Mouse (Mus musculus) heart, embryonic 10.5 days (tissue): ENCODE results near the gene Prdm1. TPM values are rescaled to one million over a fixed set of nuclear protein-coding genes. Genes with fewer than 3 reads are reported as not detected.
A peak's percentile ranks its signal among the peaks of the same experiment; 100 is the strongest.

Experiments
- DNase-seq: peaks from one replicate; pipeline ENCODE4 v3.0.0-alpha.2; 2017; ENCODE audit warnings: low spot score
- H3K27ac ChIP-seq: fragments of 300-500 bp; sonication (generic); 2 replicates; pipeline ENCODE4 v1.5.1; 2016; ENCODE audit warnings: mild to moderate bottlenecking
- H3K27me3 ChIP-seq: fragments of 300-500 bp; sonication (generic); 2 replicates; pipeline ENCODE4 v1.6.1; 2016; ENCODE audit warnings: mild to moderate bottlenecking; ENCODE audit not compliant: poor library complexity, insufficient read depth, severe bottlenecking
- H3K36me3 ChIP-seq: fragments of 300-500 bp; sonication (generic); 2 replicates; pipeline ENCODE4 v1.6.1; 2016; ENCODE audit warnings: mild to moderate bottlenecking, moderate library complexity
- H3K4me1 ChIP-seq: fragments of 300-500 bp; sonication (generic); 2 replicates; pipeline ENCODE4 v1.6.1; 2016; ENCODE audit warnings: mild to moderate bottlenecking
- H3K4me3 ChIP-seq: fragments of 300-500 bp; sonication (generic); 2 replicates; pipeline ENCODE4 v1.5.1; 2016; ENCODE audit warnings: mild to moderate bottlenecking, moderate library complexity
- H3K9me3 ChIP-seq: fragments of 300-500 bp; sonication (generic); 2 replicates; pipeline ENCODE4 v1.6.1; 2016; ENCODE audit warnings: mild to moderate bottlenecking, moderate library complexity
- WGBS: fragments of 180-500 bp; shearing (Covaris S2); methylation state at CpG from one replicate; pipeline ENCODE4 v1.1.7; 2016; 5-methylcytosine and 5-hydroxymethylcytosine counted together
- polyA plus RNA-seq: library from polyadenylated mRNA; unstranded; fragments of >200 nt; fragmentation: Nextera tagmentation; extraction: Ambion mirVana; gene quantifications from 2 replicates; pipeline ENCODE4 v1.2.1, GENCODE M21; 2016

Gene Prdm1
- polyA plus RNA-seq, 1 experiment from 2014 or later = 2.9 TPM

DNA sequence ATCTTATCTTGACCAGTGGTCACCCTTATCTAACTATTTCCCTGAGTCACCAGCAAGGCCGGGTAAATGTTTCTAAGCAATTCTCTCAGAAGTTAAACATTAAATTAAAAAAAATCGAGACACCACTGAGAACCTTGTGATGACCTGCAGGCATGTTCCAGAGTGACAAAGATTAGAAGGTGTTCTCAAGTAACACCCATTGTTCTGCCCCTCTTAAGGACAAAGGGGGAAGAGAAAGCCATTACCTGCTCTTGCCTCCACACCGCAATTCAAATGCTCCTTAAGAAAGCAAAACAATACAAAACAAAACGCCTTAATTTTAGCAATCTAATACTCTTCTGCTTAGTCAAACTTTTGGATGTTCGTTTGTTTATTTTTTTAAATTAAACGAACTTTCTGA is 8.1 kb downstream of the Prdm1 start:
- H3K9me3 ChIP-seq = no peaks in the 10 kb centered on the region
- 30% methylated on average over 6 of the region's 6 CpGs for WGBS
- no peak overlapping the region for H3K4me3 ChIP-seq
- DNase-seq = no peak
- H3K4me1 ChIP-seq = no peaks in the 10 kb centered on the region
- no peaks in the 10 kb centered on the region for H3K36me3 ChIP-seq
- H3K27me3 ChIP-seq = peaks cover 21% of the 10 kb centered on the region
- H3K27ac ChIP-seq = no peak overlapping the region

DNA sequence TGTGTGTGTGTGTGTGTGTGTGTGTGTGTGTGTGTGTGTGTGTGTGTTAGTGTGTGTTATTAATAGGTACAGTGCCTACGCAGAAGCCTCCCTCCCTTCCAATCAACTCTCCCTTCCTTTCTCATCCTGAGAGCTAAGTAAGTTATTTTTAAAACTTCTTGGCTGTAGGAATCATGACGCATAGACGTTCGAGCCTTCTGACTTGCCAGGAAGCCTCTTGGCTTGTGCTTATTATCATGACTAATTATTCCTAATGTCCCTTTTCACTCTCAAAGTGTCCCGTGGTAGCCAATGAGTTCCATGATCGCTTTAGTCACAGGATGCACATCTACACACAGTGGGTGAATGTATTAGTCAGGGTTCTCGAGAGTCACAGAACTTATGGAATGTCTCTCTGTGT is 9.7 kb downstream of the Prdm1 start:
- Histone ChIP-seq H3K27me3 (peaks cover 7% of the 10 kb centered on the region; the same call in 1 of the 2 replicates), H3K4me1 (no peaks in the 10 kb centered on the region), H3K27ac (no peak overlapping the region), H3K36me3 (no peaks in the 10 kb centered on the region), H3K9me3 (no peaks in the 10 kb centered on the region), H3K4me3 (no peak overlapping the region)
- 64% methylated on average over 7 of the region's 7 CpGs for WGBS
- no peak for DNase-seq

DNA sequence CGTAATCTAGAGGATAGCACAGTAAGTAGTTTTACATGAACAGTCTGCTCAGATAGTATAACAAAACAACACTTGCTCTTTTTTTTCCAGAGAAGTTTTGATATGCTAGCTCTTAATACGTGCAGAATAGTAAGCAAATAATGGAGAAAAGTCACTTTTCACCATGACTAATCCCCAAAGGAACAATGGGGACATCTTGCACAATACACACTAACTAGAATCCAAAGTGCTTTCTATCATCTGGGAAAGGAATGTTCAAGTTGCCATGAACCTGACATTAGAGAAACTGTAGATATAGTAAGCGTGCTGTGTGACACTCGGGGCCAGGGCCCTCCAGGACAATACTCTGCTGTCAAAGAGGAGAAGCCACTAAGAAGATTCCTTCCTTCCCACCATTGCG is 15.2 kb downstream of the Prdm1 start:
- no peak overlapping the region for H3K27ac ChIP-seq
- no peak overlapping the region for H3K4me3 ChIP-seq
- no peaks in the 10 kb centered on the region for H3K36me3 ChIP-seq
- H3K4me1 ChIP-seq = peaks cover 3% of the 10 kb centered on the region; the same call in 1 of the 2 replicates
- H3K27me3 ChIP-seq = peaks cover 5% of the 10 kb centered on the region; the same call in 1 of the 2 replicates
- no peaks in the 10 kb centered on the region for H3K9me3 ChIP-seq
- WGBS = 85% methylated on average over 5 of the region's 5 CpGs
- no peak for DNase-seq

DNA sequence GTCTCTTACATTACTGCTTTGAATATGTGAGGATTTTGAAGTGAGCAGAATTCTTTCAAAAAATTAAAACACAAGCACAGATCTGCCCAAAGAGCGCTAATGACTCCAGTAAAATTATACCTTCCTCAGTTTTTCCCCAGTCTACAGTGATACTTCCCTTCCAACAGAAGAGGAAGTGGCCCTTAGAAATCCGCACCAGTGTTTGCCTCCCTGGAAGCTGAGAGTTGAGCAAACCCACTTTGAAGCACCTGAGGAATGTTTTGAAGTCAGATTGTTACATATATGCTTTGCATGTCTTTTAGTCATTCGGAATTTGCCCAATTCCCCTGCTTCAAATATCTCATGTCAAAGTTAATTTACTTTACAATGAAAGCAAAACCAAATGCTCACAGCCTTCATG is 17.3 kb downstream of the Prdm1 start:
- H3K4me3 ChIP-seq = no peak overlapping the region
- DNase-seq = no peak
- H3K27ac ChIP-seq = no peak overlapping the region
- H3K9me3 ChIP-seq = no peaks in the 10 kb centered on the region
- 80% methylated on average over 3 of the region's 3 CpGs for WGBS
- H3K27me3 ChIP-seq = peaks cover 6% of the 10 kb centered on the region; the same call in 1 of the 2 replicates
- H3K36me3 ChIP-seq = no peaks in the 10 kb centered on the region
- H3K4me1 ChIP-seq = peaks cover 5% of the 10 kb centered on the region; the same call in 1 of the 2 replicates

DNA sequence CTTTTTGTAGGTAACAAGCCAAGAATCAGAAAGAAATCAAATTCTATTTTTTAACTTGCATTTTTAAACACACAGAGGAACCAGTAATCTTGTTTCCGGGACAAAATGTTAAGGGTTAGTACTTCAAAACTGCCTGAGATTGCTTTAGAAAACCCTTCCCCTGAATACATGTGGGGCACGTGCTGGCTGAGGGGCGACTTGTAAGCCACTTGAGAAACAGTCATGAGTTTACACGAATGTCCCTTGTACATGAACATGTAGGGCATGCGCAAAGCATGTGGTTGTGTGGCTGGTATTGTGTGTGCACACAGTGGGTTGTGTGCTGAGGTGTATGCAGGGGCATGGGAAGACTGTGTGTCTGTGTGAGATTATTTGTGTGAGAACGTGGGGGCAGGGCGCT is 19.7 kb downstream of the Prdm1 start:
- H3K4me1 ChIP-seq = peaks cover 5% of the 10 kb centered on the region; the same call in 1 of the 2 replicates
- 83% methylated on average over 7 of the region's 7 CpGs for WGBS
- no peak for DNase-seq
- peaks cover 16% of the 10 kb centered on the region; the same call in 1 of the 2 replicates for H3K27me3 ChIP-seq
- H3K36me3 ChIP-seq = no peaks in the 10 kb centered on the region
- H3K9me3 ChIP-seq = no peaks in the 10 kb centered on the region
- no peak overlapping the region for H3K27ac ChIP-seq
- no peak overlapping the region for H3K4me3 ChIP-seq

DNA sequence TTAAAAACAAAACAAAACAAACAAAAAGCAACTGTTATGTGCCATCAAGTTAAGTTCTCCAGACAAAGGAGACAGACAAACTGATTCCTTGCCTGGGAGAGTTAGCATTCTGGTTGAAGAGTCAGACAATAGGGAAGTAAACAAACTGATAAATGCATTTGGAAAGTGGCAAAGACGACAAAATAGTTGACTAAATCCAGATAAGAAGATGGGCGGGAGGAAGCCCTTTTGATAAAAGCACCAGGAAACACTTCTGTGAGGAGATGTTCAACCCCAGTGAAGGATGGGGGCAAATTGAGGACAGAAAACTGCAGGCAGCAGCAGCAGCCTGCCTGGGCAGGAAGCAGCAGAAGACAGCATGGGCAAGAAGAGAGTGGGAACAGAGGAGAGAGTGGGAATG is 20.3 kb downstream of the Prdm1 start:
- no peak for DNase-seq
- Histone ChIP-seq H3K4me1 (peaks cover 5% of the 10 kb centered on the region; the same call in 1 of the 2 replicates), H3K9me3 (no peaks in the 10 kb centered on the region), H3K27ac (no peak overlapping the region), H3K36me3 (no peaks in the 10 kb centered on the region), H3K27me3 (peaks cover 16% of the 10 kb centered on the region; the same call in 1 of the 2 replicates), H3K4me3 (no peak overlapping the region)
- 18% methylated on average over 2 of the region's 2 CpGs for WGBS

DNA sequence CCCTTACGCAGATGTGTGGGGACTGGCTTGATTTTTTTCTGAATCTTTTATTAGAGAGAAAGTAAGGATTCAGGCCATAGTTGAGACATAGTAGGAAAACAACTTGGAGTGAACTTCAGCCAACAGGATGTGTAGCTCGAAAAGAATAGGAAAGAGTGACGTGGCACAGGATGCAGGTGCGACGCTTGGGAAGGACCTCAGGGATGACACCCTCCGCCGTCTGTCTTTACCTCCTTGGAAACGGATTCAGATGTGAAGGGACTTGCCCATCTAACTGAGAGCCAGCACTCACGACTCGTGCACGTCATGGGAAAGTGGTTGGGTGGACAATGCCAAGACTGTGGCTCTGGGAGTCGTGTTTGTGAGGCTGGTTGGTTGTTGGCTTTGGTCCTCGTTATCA is 25.4 kb downstream of the Prdm1 start:
- H3K4me1 ChIP-seq = no peaks in the 10 kb centered on the region
- peaks cover 16% of the 10 kb centered on the region; the same call in 1 of the 2 replicates for H3K27me3 ChIP-seq
- no peaks in the 10 kb centered on the region for H3K36me3 ChIP-seq
- H3K27ac ChIP-seq = no peak overlapping the region
- no peak for DNase-seq
- no peaks in the 10 kb centered on the region for H3K9me3 ChIP-seq
- WGBS = 71% methylated on average over 13 of the region's 13 CpGs
- H3K4me3 ChIP-seq = no peak overlapping the region

DNA sequence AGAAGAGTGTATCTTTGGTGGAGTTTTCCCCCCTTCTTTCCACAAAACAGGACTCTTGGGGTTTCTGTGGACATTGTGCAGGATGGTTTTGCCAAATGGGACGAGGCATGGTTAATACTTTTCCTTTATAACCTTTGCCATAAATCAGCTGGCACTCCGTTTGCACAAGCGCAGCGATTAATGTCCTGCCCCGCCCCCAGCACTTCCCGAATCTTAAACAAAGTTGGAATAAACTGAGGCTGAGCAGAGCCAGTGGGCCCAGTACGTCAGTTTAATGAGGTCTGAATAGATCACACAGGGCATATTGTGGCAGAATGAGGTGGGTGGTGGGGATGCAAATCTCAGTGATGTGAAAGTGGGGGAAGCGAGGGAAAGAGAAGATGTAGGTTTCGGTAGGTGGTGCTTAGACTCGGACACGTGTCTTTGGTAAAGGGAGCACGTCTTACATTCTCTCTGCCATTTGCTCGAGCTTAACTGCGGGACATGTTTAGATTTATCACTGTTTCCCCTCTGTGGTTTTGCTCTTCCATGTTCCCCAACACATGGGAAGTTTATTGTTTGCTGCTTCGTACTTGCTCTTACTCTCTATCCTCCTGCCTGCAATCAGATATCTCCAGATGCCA is 28.3 kb downstream of the Prdm1 start:
- H3K36me3 ChIP-seq = no peaks in the 10 kb centered on the region
- H3K27ac ChIP-seq = no peak overlapping the region
- H3K9me3 ChIP-seq = no peaks in the 10 kb centered on the region
- no peak overlapping the region for H3K4me3 ChIP-seq
- WGBS = 79% methylated on average over 15 of the region's 15 CpGs
- H3K27me3 ChIP-seq = peaks cover 7% of the 10 kb centered on the region; the same call in 1 of the 2 replicates
- no peaks in the 10 kb centered on the region for H3K4me1 ChIP-seq
- DNase-seq = no peak

DNA sequence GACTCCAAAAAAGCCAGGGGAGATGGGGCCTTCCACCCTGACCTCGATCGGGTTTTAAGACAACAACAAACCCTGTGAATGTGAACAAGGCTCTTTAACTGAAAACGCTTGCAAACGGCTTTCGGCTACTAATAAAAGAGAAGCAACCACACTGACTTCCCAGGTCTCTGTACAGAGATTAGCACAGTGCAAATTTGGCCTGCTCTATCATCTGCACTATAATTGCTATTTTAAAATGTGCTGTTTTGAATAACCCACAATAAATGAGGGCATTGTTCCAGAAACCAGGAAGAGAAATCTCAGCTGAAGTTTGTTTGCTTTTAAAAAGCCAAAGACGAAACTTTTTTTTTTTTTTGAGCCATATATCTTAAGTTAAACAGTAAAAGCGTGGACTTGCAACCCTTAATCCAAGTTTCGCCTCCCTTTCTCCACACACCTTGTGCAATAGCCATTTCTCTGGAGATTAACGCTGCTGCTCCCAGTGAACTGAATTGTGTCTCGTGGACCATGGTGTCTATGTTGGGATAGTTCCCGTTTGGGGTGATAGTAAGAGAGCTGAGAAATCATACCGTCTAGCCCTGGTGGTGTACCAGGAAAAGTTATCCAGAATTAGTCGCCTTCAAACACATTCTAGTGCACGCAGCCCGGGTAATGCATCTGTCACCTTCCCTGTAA is 34.3 kb downstream of the Prdm1 start:
- Histone ChIP-seq H3K4me1 (no peaks in the 10 kb centered on the region), H3K27ac (no peak overlapping the region), H3K27me3 (peaks cover 26% of the 10 kb centered on the region), H3K4me3 (no peak overlapping the region), H3K36me3 (no peaks in the 10 kb centered on the region), H3K9me3 (no peaks in the 10 kb centered on the region)
- 68% methylated on average over 15 of the region's 15 CpGs for WGBS
- DNase-seq = peak; percentile 46

DNA sequence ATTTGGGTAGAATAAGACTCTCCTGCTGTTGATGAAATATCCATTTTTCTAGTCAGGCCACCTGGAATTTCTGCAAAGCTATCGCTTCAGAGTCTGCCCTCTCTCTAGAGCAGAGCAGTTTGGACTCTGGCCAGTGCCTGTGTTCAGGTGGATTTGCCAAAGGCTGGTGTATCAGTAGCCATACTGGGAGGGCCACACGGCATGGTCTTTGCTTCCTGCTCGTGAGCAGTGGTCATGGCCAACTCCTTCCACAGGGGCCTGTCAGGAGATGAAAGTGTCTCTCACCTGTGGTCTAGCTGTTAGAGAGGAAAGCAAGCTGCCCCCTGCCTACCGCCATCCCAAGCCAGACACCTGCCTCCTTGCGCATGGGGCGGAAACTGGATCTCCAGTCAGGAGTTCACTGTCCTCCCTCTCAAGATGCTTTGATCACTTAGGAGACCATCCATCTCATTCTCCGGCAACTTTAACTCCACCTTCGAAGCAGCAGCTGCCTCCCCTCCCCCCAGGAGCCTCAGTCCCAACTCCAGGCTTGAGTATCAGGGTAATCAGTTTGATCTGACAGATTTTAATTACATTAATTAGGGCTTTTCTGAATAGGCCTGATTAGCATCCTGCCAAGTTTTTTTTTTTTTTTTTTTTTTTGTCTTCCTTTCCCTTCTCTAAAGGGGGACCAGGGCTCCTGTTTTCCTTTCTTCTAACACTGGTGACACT is 35.3 kb downstream of the Prdm1 start:
- Histone ChIP-seq H3K27me3 (peaks cover 26% of the 10 kb centered on the region), H3K4me3 (no peak overlapping the region), H3K27ac (no peak overlapping the region), H3K36me3 (no peaks in the 10 kb centered on the region), H3K9me3 (no peaks in the 10 kb centered on the region), H3K4me1 (no peaks in the 10 kb centered on the region)
- 48% methylated on average over 8 of the region's 8 CpGs for WGBS
- no peak for DNase-seq

DNA sequence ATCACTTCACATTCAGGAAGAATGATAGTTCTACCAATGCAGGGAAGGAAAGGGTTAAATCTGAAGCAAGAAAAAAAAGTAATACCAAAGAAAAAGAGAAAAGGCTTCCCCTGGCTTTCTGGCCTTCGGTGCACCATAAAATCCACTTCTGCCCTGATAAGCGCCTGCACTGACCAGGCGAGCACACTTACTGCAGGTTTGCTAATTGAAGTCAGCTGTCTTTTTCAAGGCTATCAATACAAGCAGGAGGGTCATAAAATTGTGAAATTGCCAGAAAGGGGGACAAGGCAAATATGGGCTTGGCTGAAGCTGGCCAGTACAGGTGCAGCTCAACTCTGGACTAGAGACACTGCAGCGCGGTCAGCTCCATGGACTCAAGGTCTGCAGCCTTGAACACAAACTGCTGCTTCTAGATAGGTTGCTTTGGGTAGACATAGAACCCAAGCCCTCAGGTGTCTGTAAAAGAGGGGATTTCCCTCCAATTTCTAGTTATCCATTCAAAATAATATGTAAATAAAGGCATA is 37.3 kb downstream of the Prdm1 start:
- no peak overlapping the region for H3K27ac ChIP-seq
- peaks cover 26% of the 10 kb centered on the region for H3K27me3 ChIP-seq
- WGBS = 71% methylated on average over 5 of the region's 5 CpGs
- no peak overlapping the region for H3K4me3 ChIP-seq
- DNase-seq = no peak
- no peaks in the 10 kb centered on the region for H3K4me1 ChIP-seq
- H3K36me3 ChIP-seq = no peaks in the 10 kb centered on the region
- no peaks in the 10 kb centered on the region for H3K9me3 ChIP-seq

DNA sequence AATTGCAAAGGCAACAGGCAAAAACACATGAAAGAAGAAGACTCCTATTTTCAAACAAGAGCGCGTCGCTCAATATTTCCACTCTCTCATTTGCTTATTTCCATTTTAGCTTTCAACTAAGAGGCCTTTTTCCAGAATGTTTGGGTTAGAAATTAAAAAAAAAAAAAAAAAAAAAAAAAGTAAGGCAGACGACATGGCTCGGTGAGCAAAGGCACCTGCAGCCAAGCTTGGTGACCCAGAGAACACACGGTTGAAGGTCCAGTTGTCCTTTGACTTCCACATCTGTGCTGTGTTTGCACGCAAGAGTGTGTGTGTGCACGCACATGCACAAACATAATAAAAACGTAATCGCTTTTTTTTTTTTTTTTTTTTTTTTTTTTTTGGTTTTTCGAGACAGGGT is 41.2 kb downstream of the Prdm1 start:
- no peak for DNase-seq
- Histone ChIP-seq H3K27me3 (peaks cover 45% of the 10 kb centered on the region), H3K4me1 (no peaks in the 10 kb centered on the region), H3K4me3 (no peak overlapping the region), H3K9me3 (no peaks in the 10 kb centered on the region), H3K36me3 (no peaks in the 10 kb centered on the region), H3K27ac (no peak overlapping the region)
- WGBS = 92% methylated on average over 10 of the region's 11 CpGs

DNA sequence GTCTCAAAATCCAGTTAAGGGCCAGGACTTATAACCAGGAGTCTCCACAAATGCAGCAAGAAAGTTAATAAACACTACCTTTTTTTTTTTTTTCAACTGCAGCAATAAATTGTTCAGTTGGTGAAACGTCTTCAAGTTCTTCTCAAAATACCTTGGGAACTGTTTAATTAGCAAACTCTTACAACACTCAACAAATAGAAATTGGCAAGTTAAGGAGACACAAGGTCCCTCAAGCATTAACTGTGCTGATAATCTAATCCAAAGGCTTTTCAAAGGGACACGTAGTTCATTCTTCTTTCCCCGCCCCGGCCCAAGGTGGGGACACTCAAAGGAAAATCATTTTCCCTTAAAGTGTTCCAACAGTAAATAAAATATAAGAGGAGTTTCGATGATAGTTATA is 44.2 kb downstream of the Prdm1 start:
- H3K27me3 ChIP-seq = peaks cover 55% of the 10 kb centered on the region
- H3K9me3 ChIP-seq = no peaks in the 10 kb centered on the region
- H3K36me3 ChIP-seq = no peaks in the 10 kb centered on the region
- H3K27ac ChIP-seq = no peak overlapping the region
- 77% methylated on average over 5 of the region's 5 CpGs for WGBS
- no peak for DNase-seq
- H3K4me1 ChIP-seq = 0 out of 2 replicates have a peak, but pooled peaks cover 4% of the 10 kb centered on the region
- no peak overlapping the region for H3K4me3 ChIP-seq
